Mouse (Mus musculus): ENCODE data around the gene 1700113H08Rik. TPM values are rescaled to one million over a fixed set of nuclear protein-coding genes. Genes with fewer than 3 reads are reported as not detected.
A peak's percentile ranks its signal among the peaks of the same experiment; 100 is the strongest.

Gene 1700113H08Rik
- polyA plus RNA-seq, 1 experiment from 2014 or later = not detected

DNA sequence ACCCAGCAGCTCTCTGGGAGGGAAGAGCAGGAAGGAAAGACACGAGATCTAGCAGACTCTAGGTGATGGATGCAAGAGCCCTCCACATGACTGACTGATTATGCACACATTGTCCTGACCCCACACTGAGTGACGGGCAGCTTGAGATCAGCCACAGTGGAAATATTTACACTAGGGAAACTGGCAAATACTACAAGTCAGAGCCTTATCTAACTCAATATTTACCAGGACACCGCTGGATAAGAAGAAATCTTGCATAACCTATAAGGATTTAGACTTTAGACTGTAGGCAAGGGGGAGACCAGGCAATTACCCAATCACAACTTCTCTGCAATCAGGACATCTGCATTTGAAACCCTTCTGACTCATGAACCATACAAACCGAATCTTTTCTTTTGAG, 6.1 kb upstream of the 1700113H08Rik start:
- no peak overlapping the region for H3K27ac ChIP-seq
- no peaks in the 10 kb centered on the region for H3K9me3 ChIP-seq (replicated peaks; ENCODE audit: low read length)
- no peak overlapping the region for H3K4me3 ChIP-seq (replicated peaks; ENCODE audit: low read depth, low read length)
- H3K4me1 ChIP-seq (replicated peaks; ENCODE audit: insufficient read depth, low read length) = no peaks in the 10 kb centered on the region
- ATAC-seq (replicated peaks; ENCODE audit: low FRiP score, low read depth) (no peak), DNase-seq (ENCODE audit: low spot score) (no peak)
- H3K36me3 ChIP-seq (ENCODE audit: insufficient read depth, low read length) = no peaks in the 10 kb centered on the region
- H3K4me2 ChIP-seq (ENCODE audit: low read length) = no peak overlapping the region
- 72% methylated on average over 4 of the region's 4 CpGs for WGBS
- no peak for TF ChIP-seq CTCF (IDR thresholded peaks at IDR 0.05; ENCODE audit: low read depth)
- H3K27me3 ChIP-seq (ENCODE audit: insufficient read depth, low read length) = no peaks in the 10 kb centered on the region
- H3K9ac ChIP-seq (ENCODE audit: low read depth, low read length) = no peak overlapping the region

DNA sequence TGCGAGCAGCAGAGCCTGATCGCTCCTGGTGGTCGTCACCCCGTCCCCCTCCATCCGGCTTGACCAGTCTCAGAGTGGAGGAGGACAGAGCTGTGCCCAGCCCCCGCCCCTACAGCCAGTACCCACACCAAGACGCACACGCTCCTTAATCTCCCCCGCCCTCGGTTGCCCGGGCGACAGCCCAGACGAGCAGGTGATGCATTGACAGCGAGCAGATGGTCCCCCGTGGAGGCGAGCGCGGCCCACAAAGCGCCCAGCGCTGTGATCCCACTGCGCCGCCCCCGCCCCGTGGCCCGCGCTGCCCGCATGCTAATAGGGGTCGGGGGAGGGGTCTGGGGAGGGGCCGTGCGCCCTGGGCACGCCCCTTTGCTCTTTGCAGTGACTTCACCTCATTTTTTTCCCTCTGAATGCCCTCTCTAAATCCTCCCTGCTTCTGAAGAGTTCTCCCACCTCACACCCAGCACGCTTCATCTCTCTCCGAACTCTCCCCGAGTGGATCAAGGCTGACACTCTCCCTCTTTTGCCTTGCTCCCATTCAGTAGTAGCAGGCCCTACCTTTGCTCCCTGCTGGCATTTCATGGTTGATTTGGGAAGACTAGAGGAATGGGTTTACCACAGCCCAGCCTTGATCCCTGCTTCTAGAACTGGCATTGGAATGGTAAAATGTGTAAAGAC, 543 bp downstream of the 1700113H08Rik start:
- H3K9ac ChIP-seq (ENCODE audit: low read depth, low read length) = 0 out of 2 replicates have a peak overlapping the region, but pooled peaks have one; percentile 3
- H3K4me2 ChIP-seq (ENCODE audit: low read length) = peak overlapping the region; percentile 71
- peak; percentile 46 for DNase-seq (ENCODE audit: low spot score)
- H3K9me3 ChIP-seq (replicated peaks; ENCODE audit: low read length) = no peaks in the 10 kb centered on the region
- H3K4me3 ChIP-seq (replicated peaks; ENCODE audit: low read depth, low read length) = peak overlapping the region; percentile 34
- TF ChIP-seq CTCF (IDR thresholded peaks at IDR 0.05; ENCODE audit: low read depth) = no peak
- H3K27me3 ChIP-seq (ENCODE audit: insufficient read depth, low read length) = no peaks in the 10 kb centered on the region
- no peak overlapping the region for H3K27ac ChIP-seq
- WGBS = under 1% methylated on average over 29 of the region's 34 CpGs
- H3K36me3 ChIP-seq (ENCODE audit: insufficient read depth, low read length) = no peaks in the 10 kb centered on the region
- peak; percentile 84; the same call in 1 of the 2 replicates for ATAC-seq (replicated peaks; ENCODE audit: low FRiP score, low read depth)
- H3K4me1 ChIP-seq (replicated peaks; ENCODE audit: insufficient read depth, low read length) = no peaks in the 10 kb centered on the region

DNA sequence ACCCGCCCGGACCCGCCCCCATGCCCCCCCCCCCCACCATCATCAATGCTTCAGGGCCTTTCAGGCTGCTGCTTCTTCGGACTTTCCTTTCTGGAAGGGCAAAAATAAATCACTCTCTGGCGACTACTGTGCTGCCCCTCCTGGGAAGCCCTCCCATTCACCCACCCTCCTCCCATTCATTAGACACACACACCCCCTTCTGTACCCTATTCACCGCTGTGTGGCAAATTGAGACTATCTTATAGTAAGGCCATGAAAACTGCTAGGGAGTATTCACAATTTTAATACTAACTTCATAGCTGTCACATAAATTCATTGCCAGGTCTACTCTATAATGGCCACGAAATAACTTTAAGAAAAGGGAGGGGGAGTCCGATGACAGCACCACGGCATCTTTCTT, 1.1 kb downstream of the 1700113H08Rik start:
- H3K4me2 ChIP-seq (ENCODE audit: low read length) = peak overlapping the region; percentile 71
- H3K9ac ChIP-seq (ENCODE audit: low read depth, low read length) = no peak overlapping the region
- H3K27ac ChIP-seq = no peak overlapping the region
- WGBS = 10% methylated on average over 9 of the region's 9 CpGs
- ATAC-seq (replicated peaks; ENCODE audit: low FRiP score, low read depth) = no peak
- H3K4me1 ChIP-seq (replicated peaks; ENCODE audit: insufficient read depth, low read length) = no peaks in the 10 kb centered on the region
- TF ChIP-seq CTCF (IDR thresholded peaks at IDR 0.05; ENCODE audit: low read depth) = no peak
- H3K4me3 ChIP-seq (replicated peaks; ENCODE audit: low read depth, low read length) = no peak overlapping the region
- DNase-seq (ENCODE audit: low spot score) = no peak
- H3K27me3 ChIP-seq (ENCODE audit: insufficient read depth, low read length) = no peaks in the 10 kb centered on the region
- H3K9me3 ChIP-seq (replicated peaks; ENCODE audit: low read length) = no peaks in the 10 kb centered on the region
- no peaks in the 10 kb centered on the region for H3K36me3 ChIP-seq (ENCODE audit: insufficient read depth, low read length)

DNA sequence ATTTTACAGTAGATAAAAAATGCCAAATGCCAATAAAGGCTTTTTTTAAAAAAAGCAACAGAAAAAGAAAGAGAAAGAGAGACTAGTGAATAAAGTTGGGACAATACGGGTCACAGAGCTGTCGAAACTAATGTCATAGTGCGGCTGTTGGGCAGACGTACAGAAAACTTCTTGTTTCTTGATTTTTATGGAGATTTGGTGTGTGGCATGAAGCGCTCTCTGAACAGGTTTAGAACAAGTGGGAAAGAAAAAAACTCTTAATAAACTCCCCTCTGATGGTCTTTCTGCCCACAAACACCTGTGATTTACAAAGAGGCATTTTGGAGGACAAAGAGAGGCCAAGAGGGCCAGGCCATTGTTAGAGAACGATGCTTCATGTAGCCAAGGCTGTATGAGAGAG, 1.6 kb downstream of the 1700113H08Rik start:
- no peaks in the 10 kb centered on the region for H3K36me3 ChIP-seq (ENCODE audit: insufficient read depth, low read length)

DNA sequence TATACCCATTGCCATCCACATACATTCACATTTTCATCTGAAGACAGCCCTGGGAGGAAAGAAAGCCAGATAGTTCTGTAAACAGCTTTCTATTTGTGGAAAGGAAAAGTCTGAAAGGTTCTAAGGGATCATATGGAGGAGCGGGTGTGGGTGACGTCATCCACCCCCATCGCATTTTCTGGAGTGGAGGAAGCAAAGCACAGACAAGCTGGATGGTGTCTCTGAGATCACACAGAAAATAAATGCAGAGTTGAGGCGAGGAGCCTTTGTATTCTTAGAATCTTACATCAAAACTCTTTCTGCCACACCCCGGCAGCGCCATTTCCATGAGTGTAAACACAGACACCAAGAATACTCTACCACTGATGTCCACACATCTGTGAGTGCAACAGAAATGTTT, 26.4 kb downstream of the 1700113H08Rik start:
- 87% methylated on average over 6 of the region's 6 CpGs for WGBS
- no peak overlapping the region for H3K4me3 ChIP-seq (replicated peaks; ENCODE audit: low read depth, low read length)
- no peaks in the 10 kb centered on the region for H3K9me3 ChIP-seq (replicated peaks; ENCODE audit: low read length)
- H3K27me3 ChIP-seq (ENCODE audit: insufficient read depth, low read length) = no peaks in the 10 kb centered on the region
- H3K4me1 ChIP-seq (replicated peaks; ENCODE audit: insufficient read depth, low read length) = no peaks in the 10 kb centered on the region
- no peak overlapping the region for H3K4me2 ChIP-seq (ENCODE audit: low read length)
- H3K36me3 ChIP-seq (ENCODE audit: insufficient read depth, low read length) = no peaks in the 10 kb centered on the region
- no peak overlapping the region for H3K27ac ChIP-seq
- DNase-seq (ENCODE audit: low spot score) = no peak
- ATAC-seq (replicated peaks; ENCODE audit: low FRiP score, low read depth) = no peak
- TF ChIP-seq CTCF (IDR thresholded peaks at IDR 0.05; ENCODE audit: low read depth) = no peak
- no peak overlapping the region for H3K9ac ChIP-seq (ENCODE audit: low read depth, low read length)

More for the DNA sequence above, 1.6 kb downstream of the 1700113H08Rik start:
- no peak for ATAC-seq (replicated peaks; ENCODE audit: low FRiP score, low read depth)
- Histone ChIP-seq H3K4me1 (replicated peaks; ENCODE audit: insufficient read depth, low read length) (no peaks in the 10 kb centered on the region), H3K4me2 (ENCODE audit: low read length) (no peak overlapping the region), H3K27me3 (ENCODE audit: insufficient read depth, low read length) (no peaks in the 10 kb centered on the region), H3K9ac (ENCODE audit: low read depth, low read length) (no peak overlapping the region), H3K27ac (no peak overlapping the region), H3K9me3 (replicated peaks; ENCODE audit: low read length) (no peaks in the 10 kb centered on the region), H3K4me3 (replicated peaks; ENCODE audit: low read depth, low read length) (no peak overlapping the region)
- no peak for TF ChIP-seq CTCF (IDR thresholded peaks at IDR 0.05; ENCODE audit: low read depth)
- WGBS = 72% methylated on average over 6 of the region's 6 CpGs
- no peak for DNase-seq (ENCODE audit: low spot score)

DNA sequence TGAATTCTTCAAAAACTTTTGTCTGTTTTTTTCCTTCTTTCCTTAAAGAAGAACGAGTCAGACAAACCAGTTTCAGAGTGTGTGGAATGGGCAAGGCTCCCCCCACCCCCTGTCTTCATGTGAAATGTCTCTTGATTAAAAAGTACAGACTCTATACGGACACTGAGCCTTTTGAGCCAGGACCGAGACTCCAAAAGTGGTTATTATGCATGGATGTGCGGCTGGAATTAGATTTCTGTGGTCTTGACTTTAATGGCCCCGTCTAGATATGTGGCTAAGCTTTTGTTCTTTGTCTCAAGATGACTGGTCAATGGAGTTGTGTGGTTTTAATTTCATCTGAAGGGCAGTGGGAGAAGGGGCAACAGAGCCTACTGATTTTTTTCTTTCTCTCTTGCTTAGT, 29.8 kb downstream of the 1700113H08Rik start:
- no peak overlapping the region for H3K4me3 ChIP-seq (replicated peaks; ENCODE audit: low read depth, low read length)
- TF ChIP-seq CTCF (IDR thresholded peaks at IDR 0.05; ENCODE audit: low read depth) = no peak
- no peaks in the 10 kb centered on the region for H3K36me3 ChIP-seq (ENCODE audit: insufficient read depth, low read length)
- no peaks in the 10 kb centered on the region for H3K27me3 ChIP-seq (ENCODE audit: insufficient read depth, low read length)
- WGBS = 61% methylated on average over 5 of the region's 5 CpGs
- H3K4me2 ChIP-seq (ENCODE audit: low read length) = no peak overlapping the region
- no peak overlapping the region for H3K9ac ChIP-seq (ENCODE audit: low read depth, low read length)
- no peak for DNase-seq (ENCODE audit: low spot score)
- no peak for ATAC-seq (replicated peaks; ENCODE audit: low FRiP score, low read depth)
- H3K27ac ChIP-seq = no peak overlapping the region
- no peaks in the 10 kb centered on the region for H3K9me3 ChIP-seq (replicated peaks; ENCODE audit: low read length)
- no peaks in the 10 kb centered on the region for H3K4me1 ChIP-seq (replicated peaks; ENCODE audit: insufficient read depth, low read length)

DNA sequence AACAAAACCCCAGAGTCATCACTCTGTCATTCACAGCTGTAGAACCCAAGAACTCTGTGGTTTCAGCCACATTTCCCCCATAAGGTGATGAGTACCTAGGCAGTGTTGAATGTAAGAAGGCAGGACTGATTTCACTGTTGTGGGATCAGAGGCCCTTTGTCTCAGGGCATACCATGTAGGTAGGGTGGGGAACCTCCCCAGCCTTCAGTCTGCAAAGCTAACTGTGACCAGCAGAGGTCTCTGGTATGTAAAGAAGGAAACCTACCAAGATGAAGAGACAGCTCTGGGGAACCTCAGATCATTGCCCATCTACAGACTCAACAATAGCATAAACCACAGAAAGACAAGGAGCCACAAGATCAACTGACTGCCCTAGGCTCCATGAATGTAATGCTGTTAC, 36.4 kb downstream of the 1700113H08Rik start:
- Histone ChIP-seq H3K4me3 (replicated peaks; ENCODE audit: low read depth, low read length) (no peak overlapping the region), H3K4me2 (ENCODE audit: low read length) (no peak overlapping the region), H3K27me3 (ENCODE audit: insufficient read depth, low read length) (no peaks in the 10 kb centered on the region), H3K36me3 (ENCODE audit: insufficient read depth, low read length) (no peaks in the 10 kb centered on the region), H3K4me1 (replicated peaks; ENCODE audit: insufficient read depth, low read length) (no peaks in the 10 kb centered on the region), H3K27ac (no peak overlapping the region), H3K9ac (ENCODE audit: low read depth, low read length) (no peak overlapping the region), H3K9me3 (replicated peaks; ENCODE audit: low read length) (no peaks in the 10 kb centered on the region)
- DNase-seq (ENCODE audit: low spot score) = peak; percentile 32
- ATAC-seq (replicated peaks; ENCODE audit: low FRiP score, low read depth) = no peak
- TF ChIP-seq CTCF (IDR thresholded peaks at IDR 0.05; ENCODE audit: low read depth) = peak; percentile 67

Data from kidney, postnatal 0 days (tissue).